Mouse (Mus musculus) MEL (cell line): ENCODE data around the gene Klhdc8b. TPM values are rescaled to one million over a fixed set of nuclear protein-coding genes. Genes with fewer than 3 reads are reported as not detected.

Experiments used
- DNase-seq: peaks from one replicate; pipeline ENCODE4 v3.0.0; 2011; ENCODE audit warnings: low read depth, low spot score
- H3K27ac ChIP-seq: 2 replicates; pipeline ENCODE4 v1.5.1; 2012; ENCODE audit warnings: low read depth, mild to moderate bottlenecking, control low read depth, low read length, moderate library complexity; ENCODE audit not compliant: control insufficient read depth
- H3K27me3 ChIP-seq, 2 experiments: fragments of 150-350 bp in 1 of 2; sonication (generic) in 1 of 2; 2 replicates each; pipeline ENCODE4 v1.6.1; 2012; ENCODE audit warnings: low read length in 2 of 2, mild to moderate bottlenecking in 2 of 2, improper control_type of control experiment in 1 of 2, moderate library complexity in 1 of 2; ENCODE audit not compliant: insufficient read depth in 2 of 2, control insufficient read depth in 1 of 2
- H3K36me3 ChIP-seq, 2 experiments: 2 replicates each; pipeline ENCODE4 v1.6.1; 2012 to 2014; ENCODE audit warnings: low read length in 2 of 2, improper control_type of control experiment in 1 of 2, inconsistent platforms in 1 of 2, mild to moderate bottlenecking in 1 of 2; ENCODE audit not compliant: insufficient read depth in 2 of 2, control insufficient read depth in 1 of 2
- H3K4me1 ChIP-seq, 2 experiments: fragments of 150-350 bp in 1 of 2; sonication (generic) in 1 of 2; 2 replicates each; pipeline ENCODE4 v1.6.1; 2012; ENCODE audit warnings: low read length in 2 of 2, improper control_type of control experiment in 1 of 2, mild to moderate bottlenecking in 1 of 2; ENCODE audit not compliant: insufficient read depth in 2 of 2, control insufficient read depth in 1 of 2
- H3K4me3 ChIP-seq, 2 experiments: fragments of 150-350 bp in 1 of 2; sonication (generic) in 1 of 2; 2 replicates each; pipeline ENCODE4 v1.5.1; 2012; ENCODE audit warnings: low read depth in 2 of 2, low read length in 2 of 2, mild to moderate bottlenecking in 2 of 2, moderate library complexity in 2 of 2, control low read depth in 1 of 2, improper control_type of control experiment in 1 of 2; ENCODE audit not compliant: control insufficient read depth in 1 of 2, insufficient read depth in 1 of 2
- H3K79me2 ChIP-seq: 2 replicates; pipeline ENCODE4 v1.6.1; 2012; ENCODE audit warnings: mild to moderate bottlenecking, low read length, moderate library complexity; ENCODE audit not compliant: control insufficient read depth, poor library complexity, insufficient read depth
- H3K9ac ChIP-seq: 2 replicates; pipeline ENCODE4 v1.6.1; 2012; ENCODE audit warnings: low read depth, mild to moderate bottlenecking, control low read depth, low read length, moderate library complexity; ENCODE audit not compliant: control insufficient read depth, poor library complexity, severe bottlenecking
- H3K9me3 ChIP-seq: fragments of 150-350 bp; sonication (generic); replicated peaks from 2 replicates; pipeline ENCODE4 v1.6.1; 2012; ENCODE audit warnings: mild to moderate bottlenecking, low read length, improper control_type of control experiment, moderate library complexity; ENCODE audit not compliant: insufficient read depth
- CHD1 ChIP-seq: IDR thresholded peaks from 2 replicates; pipeline ENCODE4 v1.6.1; 2012; ENCODE audit warnings: low read depth, mild to moderate bottlenecking, inconsistent platforms, low read length, improper control_type of control experiment
- CHD2 ChIP-seq: IDR thresholded peaks from 2 replicates; pipeline ENCODE4 v1.6.1; 2011; ENCODE audit warnings: low read length, improper control_type of control experiment
- E2F4 ChIP-seq: IDR thresholded peaks from 2 replicates; pipeline ENCODE4 v1.6.1; 2011; ENCODE audit warnings: low read depth, low read length, improper control_type of control experiment, borderline replicate concordance
- ELF1 ChIP-seq: IDR thresholded peaks from 2 replicates; pipeline ENCODE4 v1.6.1; 2014; ENCODE audit warnings: low read depth, mild to moderate bottlenecking, inconsistent platforms, low read length, improper control_type of control experiment, moderate library complexity
- EP300 ChIP-seq, 2 experiments: IDR thresholded peaks; 2 replicates each; pipeline ENCODE4 v1.6.1; 2011; ENCODE audit warnings: improper control_type of control experiment in 2 of 2, low read length in 2 of 2, low read depth in 1 of 2, mild to moderate bottlenecking in 1 of 2
- ETS1 ChIP-seq: IDR thresholded peaks from 2 replicates; pipeline ENCODE4 v1.6.1; 2012; ENCODE audit warnings: low read depth, mild to moderate bottlenecking, inconsistent platforms, low read length, improper control_type of control experiment, moderate library complexity
- GABPA ChIP-seq: IDR thresholded peaks from 2 replicates; pipeline ENCODE4 v1.6.1; 2012; ENCODE audit warnings: low read depth, mild to moderate bottlenecking, inconsistent platforms, low read length, improper control_type of control experiment, moderate library complexity
- GATA1 ChIP-seq: IDR thresholded peaks from 2 replicates; pipeline ENCODE4 v1.6.1; 2011; ENCODE audit warnings: low read depth, low read length, improper control_type of control experiment
- HCFC1 ChIP-seq: IDR thresholded peaks from 2 replicates; pipeline ENCODE4 v1.6.1; 2012; ENCODE audit warnings: low read depth, mild to moderate bottlenecking, inconsistent platforms, low read length, improper control_type of control experiment, moderate library complexity
- JUND ChIP-seq: IDR thresholded peaks from 2 replicates; pipeline ENCODE4 v1.6.1; 2011; ENCODE audit warnings: low read depth, mild to moderate bottlenecking, improper control_type of control experiment, low read length
- MAFK ChIP-seq: IDR thresholded peaks from 2 replicates; pipeline ENCODE4 v1.6.1; 2011; ENCODE audit warnings: low read depth, mild to moderate bottlenecking, low read length, improper control_type of control experiment, borderline replicate concordance
- MEF2A ChIP-seq: IDR thresholded peaks from 2 replicates; pipeline ENCODE4 v1.6.1; 2014; ENCODE audit warnings: low read depth, mild to moderate bottlenecking, inconsistent platforms, low read length, improper control_type of control experiment; ENCODE audit not compliant: poor library complexity, insufficient replicate concordance, severe bottlenecking; ENCODE audit errors: extremely low read depth
- NELFE ChIP-seq: IDR thresholded peaks from 2 replicates; pipeline ENCODE4 v1.6.1; 2011; ENCODE audit warnings: low read depth, low read length, improper control_type of control experiment
- NRF1 ChIP-seq: IDR thresholded peaks from 2 replicates; pipeline ENCODE4 v1.6.1; 2014; ENCODE audit warnings: low read depth, mild to moderate bottlenecking, inconsistent platforms, low read length, improper control_type of control experiment, moderate library complexity; ENCODE audit not compliant: poor library complexity, insufficient read depth, severe bottlenecking
- POLR2AphosphoS2 ChIP-seq: IDR thresholded peaks from 2 replicates; pipeline ENCODE4 v1.6.1; 2011; ENCODE audit warnings: low read length, improper control_type of control experiment
- POLR2AphosphoS5 ChIP-seq: IDR thresholded peaks from 2 replicates; pipeline ENCODE4 v1.6.1; 2012; ENCODE audit warnings: low read depth, borderline replicate concordance, mild to moderate bottlenecking, inconsistent platforms, low read length, moderate library complexity, mixed read lengths
- RAD21 ChIP-seq: IDR thresholded peaks from 2 replicates; pipeline ENCODE4 v1.6.1; 2011; ENCODE audit warnings: mild to moderate bottlenecking, low read depth, low read length, improper control_type of control experiment
- RCOR1 ChIP-seq: IDR thresholded peaks from 2 replicates; pipeline ENCODE4 v1.6.1; 2012; ENCODE audit warnings: low read depth, mild to moderate bottlenecking, inconsistent platforms, low read length, improper control_type of control experiment
- SIN3A ChIP-seq: IDR thresholded peaks from 2 replicates; pipeline ENCODE4 v1.6.1; 2012; ENCODE audit warnings: low read length, improper control_type of control experiment, inconsistent platforms
- SMC3 ChIP-seq: IDR thresholded peaks from 2 replicates; pipeline ENCODE4 v1.6.1; 2011; ENCODE audit warnings: low read depth, low read length, improper control_type of control experiment
- TBP ChIP-seq: IDR thresholded peaks from 2 replicates; pipeline ENCODE4 v1.8.0; 2011; ENCODE audit warnings: low read depth, low read length, improper control_type of control experiment
- TCF12 ChIP-seq: IDR thresholded peaks from 2 replicates; pipeline ENCODE4 v1.6.1; 2014; ENCODE audit warnings: low read depth, mild to moderate bottlenecking, inconsistent platforms, low read length, improper control_type of control experiment, moderate library complexity
- ZC3H11A ChIP-seq: IDR thresholded peaks from 2 replicates; pipeline ENCODE4 v1.6.1; 2012; ENCODE audit warnings: low read depth, mild to moderate bottlenecking, inconsistent platforms, low read length, improper control_type of control experiment
- polyA plus RNA-seq, 2 experiments: library from polyadenylated mRNA; stranded (reverse) in 1 of 2; unstranded in 1 of 2; fragments of >175 nt in 1 of 2; fragments of >200 nt in 1 of 2; gene quantifications; 2 replicates each; pipeline versions ENCODE4 v1.2.1 to v1.2.4; 2012; ENCODE audit warnings: low replicate concordance in 2 of 2, low read depth in 1 of 2; ENCODE audit not compliant: insufficient read length in 2 of 2, insufficient read depth in 1 of 2, missing spikeins in 1 of 2
- total RNA-seq: library from RNA; depleted of rRNA; stranded (reverse); fragments of 300-350 nt; gene quantifications from 2 replicates; pipeline ENCODE4 v1.2.3, GENCODE M21; 2012

Gene Klhdc8b
- total and polyA plus RNA-seq, 3 experiments, result 57.3 to 77.2 (median 71.9) TPM

- Histone ChIP-seq H3K9me3 (no peaks in the 10 kb centered on the region), H3K27me3 (peaks cover 0 to 1% of the 10 kb centered on the region in 2 experiments; a peak in 1 of 4 replicates), H3K4me1 (peaks cover 0 to 8% of the 10 kb centered on the region in 2 experiments; a peak in 2 of 4 replicates), H3K79me2 (no peaks in the 10 kb centered on the region), H3K27ac (no peak overlapping the region), H3K4me3 (no peak overlapping the region), H3K36me3 (peaks cover 0 to 3% of the 10 kb centered on the region in 2 experiments; a peak in 1 of 4 replicates), H3K9ac (no peak overlapping the region)
- TF ChIP-seq SMC3, result no peak
- no peak for TF ChIP-seq POLR2AphosphoS5
- no peak for TF ChIP-seq HCFC1
- no peak for TF ChIP-seq RAD21
- no peak for TF ChIP-seq RCOR1
- TF ChIP-seq ZC3H11A, result no peak
- TF ChIP-seq MEF2A, result no peak
- TF ChIP-seq ELF1, result no peak
- no peak for TF ChIP-seq POLR2AphosphoS2
- TF ChIP-seq E2F4, result no peak
- TF ChIP-seq CHD1, result no peak
- no peak for DNase-seq
Observed at GRCm38 (mm10) chr9:108409535-108409934, 51.8 kb downstream of the Klhdc8b start.

DNA sequence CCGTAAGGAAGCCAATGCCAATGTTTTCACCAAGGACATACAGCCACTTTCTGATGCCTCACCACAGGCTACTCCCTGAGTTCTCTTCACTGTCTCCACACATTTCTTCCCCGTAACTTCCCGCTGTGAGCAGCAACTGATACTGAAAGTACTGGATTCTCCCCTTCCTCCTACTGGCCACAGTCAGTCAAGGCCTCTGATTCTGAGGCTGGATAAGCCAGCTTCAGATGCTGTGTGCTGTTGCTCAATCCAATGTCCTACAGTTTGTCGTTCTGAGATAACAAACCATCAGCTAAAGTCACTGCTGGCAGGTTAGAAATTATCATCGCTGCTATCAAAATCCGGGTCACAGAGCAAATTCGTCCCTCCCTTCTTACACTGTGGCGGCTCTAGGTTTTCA is 56.9 kb downstream of the Klhdc8b start:
- Histone ChIP-seq H3K4me3 (peak overlapping the region; percentile 24 to 35), H3K79me2 (no peaks in the 10 kb centered on the region)

GRCm38 (mm10) chr9:108403081-108403480 is 58.3 kb downstream of the Klhdc8b start:
- H3K4me1 ChIP-seq, result peaks cover 0 to 16% of the 10 kb centered on the region in 2 experiments; a peak in 3 of 4 replicates
- TF ChIP-seq JUND (no peak), RCOR1 (no peak), TCF12 (no peak), GATA1 (no peak), CHD1 (no peak), ZC3H11A (no peak), GABPA (no peak), NELFE (no peak), CHD2 (no peak), TBP (no peak), SMC3 (no peak), MAFK (no peak)

More for the DNA sequence above, 56.9 kb downstream of the Klhdc8b start:
- Histone ChIP-seq H3K27me3 (no peaks in the 10 kb centered on the region), H3K9me3 (no peaks in the 10 kb centered on the region)
- TF ChIP-seq TCF12 (peak; percentile 43), ETS1 (peak; percentile 19; the same call in 1 of the 2 replicates), GATA1 (peak; percentile 74), NRF1 (no peak), SIN3A (peak; percentile 31; the same call in 1 of the 2 replicates), EP300 (IDR thresholded peaks at IDR 0.05; ENCODE audit: low read depth in 1 of 2, low read length in 2 of 2) (peak; percentile 21 to 68; a peak in 2 of 4 replicates), HCFC1 (no peak), RCOR1 (peak; percentile 61)
- TF ChIP-seq, all 39 proteins: peak for 6
- H3K9ac ChIP-seq, result peak overlapping the region; percentile 0
- H3K36me3 ChIP-seq, result peaks cover 0 to 5% of the 10 kb centered on the region in 2 experiments; a peak in 2 of 4 replicates
- H3K27ac ChIP-seq, result no peak overlapping the region
- DNase-seq, result peak; percentile 66
- H3K4me1 ChIP-seq, result peaks cover 0 to 16% of the 10 kb centered on the region in 2 experiments; a peak in 3 of 4 replicates

More at GRCm38 (mm10) chr9:108403081-108403480, 58.3 kb downstream of the Klhdc8b start:
- Histone ChIP-seq H3K27me3 (no peaks in the 10 kb centered on the region), H3K27ac (no peak overlapping the region), H3K9ac (no peak overlapping the region), H3K9me3 (no peaks in the 10 kb centered on the region), H3K36me3 (peaks cover 0 to 5% of the 10 kb centered on the region in 2 experiments; a peak in 2 of 4 replicates), H3K4me3 (no peak overlapping the region), H3K79me2 (no peaks in the 10 kb centered on the region)
- no peak for DNase-seq
